Mouse (Mus musculus) CH12.LX (cell line): ENCODE data around the gene Kcnj4. TPM values are rescaled to one million over a fixed set of nuclear protein-coding genes. Genes with fewer than 3 reads are reported as not detected.

Experiments used
- DNase-seq: peaks from one replicate; pipeline ENCODE4 v3.0.0-alpha.2; 2013; ENCODE audit errors: extremely low read depth
- H3K27ac ChIP-seq: 2 replicates; pipeline ENCODE4 v1.5.1; 2012; ENCODE audit warnings: low read depth, mild to moderate bottlenecking, control low read depth, moderate library complexity; ENCODE audit not compliant: insufficient read depth
- H3K27me3 ChIP-seq: replicated peaks from 2 replicates; pipeline ENCODE3; 2012; ENCODE audit warnings: inconsistent platforms
- H3K36me3 ChIP-seq, 2 experiments: replicated peaks in 1 of 2; 2 replicates each; pipeline versions ENCODE3 to v1.6.1; 2012; ENCODE audit warnings: inconsistent platforms in 1 of 2, low read length in 1 of 2, mild to moderate bottlenecking in 1 of 2, mixed read lengths in 1 of 2, moderate library complexity in 1 of 2; ENCODE audit not compliant: control insufficient read depth in 1 of 2, insufficient read depth in 1 of 2
- H3K4me1 ChIP-seq, 2 experiments: 2 replicates each; pipeline ENCODE4 v1.6.1; 2012; ENCODE audit warnings: inconsistent platforms in 1 of 2, moderate library complexity in 1 of 2; ENCODE audit not compliant: insufficient read depth in 2 of 2, control insufficient read depth in 1 of 2
- H3K4me2 ChIP-seq: 2 replicates; pipeline ENCODE4 v1.6.1; 2012; ENCODE audit warnings: low read depth, mild to moderate bottlenecking, control low read depth; ENCODE audit not compliant: poor library complexity, insufficient read depth, severe bottlenecking
- H3K4me3 ChIP-seq, 3 experiments: fragments of 150-350 bp in 1 of 3; sonication (generic) in 1 of 3; replicated peaks in 1 of 3; 2 replicates each; pipeline versions ENCODE3 to v1.5.1; 2011 to 2012; ENCODE audit warnings: low read depth in 2 of 3, low read length in 2 of 3, mild to moderate bottlenecking in 2 of 3, moderate library complexity in 2 of 3, control low read depth in 1 of 3, improper control_type of control experiment in 1 of 3, inconsistent platforms in 1 of 3, mixed read lengths in 1 of 3; ENCODE audit not compliant: poor library complexity in 1 of 3
- H3K79me2 ChIP-seq: replicated peaks from 2 replicates; pipeline ENCODE4 v1.6.1; 2012; ENCODE audit warnings: mild to moderate bottlenecking, moderate library complexity; ENCODE audit not compliant: control insufficient read depth, poor library complexity, insufficient read depth, severe bottlenecking; ENCODE audit errors: extremely low read depth
- H3K9ac ChIP-seq: 2 replicates; pipeline ENCODE4 v1.6.1; 2012; ENCODE audit warnings: low read depth, mild to moderate bottlenecking, control low read depth, moderate library complexity; ENCODE audit not compliant: insufficient read depth
- H3K9me3 ChIP-seq: replicated peaks from 2 replicates; pipeline ENCODE3; 2012; ENCODE audit warnings: low read length, inconsistent platforms, mixed read lengths
- CHD1 ChIP-seq: IDR thresholded peaks from 2 replicates; pipeline ENCODE4 v1.6.1; 2012; ENCODE audit warnings: low read depth, low read length, improper control_type of control experiment, inconsistent platforms
- ELF1 ChIP-seq: IDR thresholded peaks from 2 replicates; pipeline ENCODE4 v1.6.1; 2014; ENCODE audit warnings: low read depth, mild to moderate bottlenecking, inconsistent platforms, low read length, improper control_type of control experiment
- GABPA ChIP-seq: IDR thresholded peaks from 2 replicates; pipeline ENCODE4 v1.6.1; 2012; ENCODE audit warnings: low read depth, low read length, improper control_type of control experiment, inconsistent platforms; ENCODE audit not compliant: insufficient replicate concordance
- KAT2A ChIP-seq: IDR thresholded peaks from 2 replicates; pipeline ENCODE4 v1.6.1; 2012; ENCODE audit warnings: low read length, improper control_type of control experiment, inconsistent platforms; ENCODE audit not compliant: insufficient replicate concordance
- MAZ ChIP-seq: IDR thresholded peaks from 2 replicates; pipeline ENCODE4 v1.6.1; 2012; ENCODE audit warnings: low read depth, mild to moderate bottlenecking, inconsistent platforms, low read length, improper control_type of control experiment, moderate library complexity
- MEF2A ChIP-seq: IDR thresholded peaks from 2 replicates; pipeline ENCODE4 v1.6.1; 2014; ENCODE audit warnings: low read depth, mild to moderate bottlenecking, inconsistent platforms, low read length, improper control_type of control experiment, borderline replicate concordance
- NRF1 ChIP-seq: IDR thresholded peaks from 2 replicates; pipeline ENCODE4 v1.6.1; 2014; ENCODE audit warnings: low read depth, mild to moderate bottlenecking, inconsistent platforms, low read length, improper control_type of control experiment, moderate library complexity
- SIN3A ChIP-seq: IDR thresholded peaks from 2 replicates; pipeline ENCODE4 v1.6.1; 2012; ENCODE audit warnings: low read length, improper control_type of control experiment, inconsistent platforms
- SMC3 ChIP-seq: IDR thresholded peaks from 2 replicates; pipeline ENCODE4 v1.6.1; 2011; ENCODE audit warnings: low read depth, low read length, improper control_type of control experiment
- TBP ChIP-seq: conservative IDR thresholded peaks from 2 replicates; pipeline ENCODE4 v1.6.1; 2011; ENCODE audit warnings: low read depth, low read length, improper control_type of control experiment
- TCF12 ChIP-seq: IDR thresholded peaks from 2 replicates; pipeline ENCODE4 v1.6.1; 2014; ENCODE audit warnings: low read depth, mild to moderate bottlenecking, inconsistent platforms, low read length, improper control_type of control experiment
- UBTF ChIP-seq: IDR thresholded peaks from 2 replicates; pipeline ENCODE4 v1.6.1; 2012; ENCODE audit warnings: low read depth, mild to moderate bottlenecking, inconsistent platforms, low read length, improper control_type of control experiment, moderate library complexity
- USF1 ChIP-seq: IDR thresholded peaks from 2 replicates; pipeline ENCODE4 v1.6.1; 2014; ENCODE audit warnings: low read depth, mild to moderate bottlenecking, inconsistent platforms, low read length, improper control_type of control experiment
- USF2 ChIP-seq: conservative IDR thresholded peaks from 2 replicates; pipeline ENCODE4 v1.6.1; 2011; ENCODE audit warnings: low read depth, low read length, improper control_type of control experiment
- ZKSCAN1 ChIP-seq: IDR thresholded peaks from 2 replicates; pipeline ENCODE4 v1.6.1; 2012; ENCODE audit warnings: low read depth, inconsistent platforms, low read length, improper control_type of control experiment, borderline replicate concordance
- dilution Hi-C: fragments of 300-500 bp; cut with MboI; formaldehyde crosslinking; loops from 2 replicates; pipeline ENCODE4 v1.14.3; 2020; ENCODE audit warnings: low sequenced_read_pairs; ENCODE audit not compliant: extremely low pct_unique_long_range_greater_than_20kb, extremely low pct_ligation_motif_present
- in situ Hi-C: fragments of 300-500 bp; cut with MboI; formaldehyde crosslinking; loops from 3 replicates; pipeline ENCODE4 v1.14.3; 2019; ENCODE audit warnings: low sequenced_read_pairs, low pct_ligation_motif_present, low pct_unique_long_range_greater_than_20kb, mixed read lengths
- polyA plus RNA-seq: library from polyadenylated mRNA; unstranded; fragments of >175 nt; gene quantifications from 2 replicates; pipeline ENCODE4 v1.2.1, GENCODE M21; 2012; ENCODE audit warnings: low read depth; ENCODE audit not compliant: insufficient read length
- total RNA-seq, 2 experiments: library from RNA; depleted of rRNA; stranded (reverse); fragments of 300-350 nt in 1 of 2; fragments of >200 nt in 1 of 2; gene quantifications; 2 replicates each; pipeline ENCODE4 v1.2.3; 2012 to 2014

The Kcnj4 gene
- total and polyA plus RNA-seq, 3 experiments: not detected

DNA sequence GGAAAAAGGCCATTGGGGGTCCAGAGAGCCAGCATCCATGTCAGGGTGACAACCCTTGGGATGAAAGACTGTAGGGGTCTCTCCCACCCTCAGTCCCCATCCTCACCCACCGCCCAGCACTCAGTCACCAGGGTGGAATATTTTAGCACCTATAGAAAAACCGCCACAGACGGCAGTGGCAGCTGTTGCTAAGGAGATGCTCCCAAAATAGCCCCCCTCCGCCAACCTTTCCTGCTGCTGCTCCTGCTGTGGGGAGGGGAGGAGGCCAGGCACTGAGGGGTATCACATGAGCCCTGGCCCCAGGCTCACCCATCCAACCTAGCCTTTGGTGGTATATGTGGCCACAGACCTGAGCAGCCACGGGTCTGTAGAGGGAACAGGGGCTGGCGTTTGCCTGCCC is 5.0 kb upstream of the Kcnj4 start:
- TF ChIP-seq USF1 (no peak), TBP (no peak), ELF1 (no peak), SMC3 (no peak), KAT2A (no peak), CHD1 (no peak), MEF2A (no peak), SIN3A (no peak), USF2 (no peak), GABPA (no peak), MAZ (no peak), ZKSCAN1 (no peak), NRF1 (no peak), TCF12 (no peak)
- no peak overlapping the region for H3K4me3 ChIP-seq
- no peak overlapping the region for H3K4me2 ChIP-seq
- H3K79me2 ChIP-seq: no peaks in the 10 kb centered on the region
- H3K9ac ChIP-seq: no peak overlapping the region
- H3K9me3 ChIP-seq: peaks cover 6% of the 10 kb centered on the region
- no peak for DNase-seq
- H3K27ac ChIP-seq: no peak overlapping the region
- dilution Hi-C loops: no loop called here
- H3K27me3 ChIP-seq: peaks cover 84% of the 10 kb centered on the region
- peaks cover 0 to 5% of the 10 kb centered on the region in 2 experiments; a peak in 2 of 4 replicates for H3K4me1 ChIP-seq
- H3K36me3 ChIP-seq: no peaks in the 10 kb centered on the region
- in situ Hi-C loops: no loop called here

DNA sequence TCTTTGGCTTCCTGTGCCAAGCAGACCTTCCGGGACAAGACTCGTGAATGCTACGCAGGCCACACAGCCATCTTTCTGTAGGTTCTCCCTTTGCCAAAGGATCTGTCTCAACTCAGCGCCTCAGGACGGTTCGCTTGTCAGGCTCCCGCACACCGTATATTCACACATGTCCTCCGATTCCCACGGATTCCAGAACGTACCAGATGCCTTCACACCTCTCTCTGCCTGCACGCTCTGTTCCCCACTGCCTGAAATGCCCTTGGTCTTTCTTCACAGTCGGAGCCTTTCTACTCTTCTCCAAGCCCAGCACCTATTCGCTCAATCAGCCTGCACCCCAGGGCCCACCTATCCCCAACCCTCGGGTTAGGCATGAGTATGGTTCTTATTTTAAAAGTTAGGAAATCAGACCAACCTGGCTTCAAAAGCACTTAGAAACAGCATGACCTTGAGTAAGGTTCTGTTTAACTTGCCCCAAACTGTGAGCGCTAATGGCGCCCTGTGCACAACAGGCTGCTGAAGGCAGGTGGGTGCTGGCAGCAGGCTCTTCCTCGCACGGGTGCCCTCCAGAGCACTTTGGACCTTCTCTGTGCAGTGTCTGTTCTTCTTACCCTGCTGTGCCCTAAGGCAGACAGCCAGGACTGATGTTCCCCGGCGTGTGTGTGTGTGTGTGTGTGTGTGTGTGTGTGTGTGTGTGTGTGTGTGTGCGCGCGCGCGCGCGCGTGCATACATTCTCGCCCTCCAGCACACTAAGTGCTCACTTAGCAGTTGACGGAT is 2.2 kb upstream of the Kcnj4 start:
- TF ChIP-seq UBTF: no peak
- TF ChIP-seq, all 38 proteins: peak for 0
- no peak overlapping the region for H3K27ac ChIP-seq
- no peak overlapping the region for H3K9ac ChIP-seq
- no peak overlapping the region for H3K4me3 ChIP-seq
- in situ Hi-C loops: no loop called here
- H3K9me3 ChIP-seq: peaks cover 2% of the 10 kb centered on the region
- dilution Hi-C loops: no loop called here
- peaks cover 85% of the 10 kb centered on the region for H3K27me3 ChIP-seq
- no peak for DNase-seq
- H3K4me2 ChIP-seq: no peak overlapping the region
- no peaks in the 10 kb centered on the region for H3K36me3 ChIP-seq
- H3K4me1 ChIP-seq: no peaks in the 10 kb centered on the region
- no peaks in the 10 kb centered on the region for H3K79me2 ChIP-seq
